Mouse (Mus musculus) right cerebral cortex, postnatal 14 days (tissue): ENCODE measurements at regions not wholly inside any gene's neighbourhood (a gene's known extent, or its start where the extent isn't known, plus 50 kb on each side); places are given as distances from the start of the nearest gene placed in this dataset.

ENCODE experiments used
- DNase-seq: peaks from one replicate; pipeline ENCODE4 v3.0.0; 2022

DNA sequence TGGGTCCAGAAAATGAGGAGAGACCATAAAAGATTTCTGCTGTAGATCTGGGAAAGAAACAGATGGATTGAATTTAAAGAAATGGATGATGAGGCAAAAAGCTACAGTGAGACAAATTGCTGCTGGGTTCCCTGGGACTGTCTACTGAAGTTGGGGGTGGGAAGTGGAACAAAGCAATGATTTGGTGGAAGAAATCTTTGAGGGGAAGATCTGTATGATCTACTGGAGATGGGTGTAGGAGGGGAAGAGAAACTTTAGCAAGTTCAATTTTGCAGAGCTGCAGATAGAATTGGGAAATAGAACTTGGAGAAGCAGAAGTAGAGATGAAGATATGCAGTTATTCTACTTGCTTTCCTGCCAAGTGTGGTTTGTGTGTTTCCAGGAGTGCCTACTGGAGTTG is 5478.8 kb downstream of the 9330182O14Rik start:
- no peak for DNase-seq

DNA sequence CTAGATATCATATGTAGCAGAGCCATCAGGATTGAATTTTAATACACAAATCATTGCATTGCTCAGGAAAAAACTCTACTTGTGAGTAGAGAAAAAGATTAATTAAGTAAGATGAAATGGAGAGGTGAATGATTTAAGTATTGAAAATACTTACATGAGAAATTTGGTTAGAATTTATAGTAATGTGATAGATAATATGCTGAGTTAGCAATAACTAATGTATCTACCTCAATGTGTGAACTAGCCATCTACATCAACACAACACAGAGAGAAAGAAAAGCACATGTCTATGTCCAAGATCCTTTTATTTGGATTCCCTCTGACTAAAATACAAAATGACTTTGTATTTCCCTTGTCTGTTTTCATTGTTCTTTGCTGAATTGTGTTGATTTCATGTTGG is 5512.1 kb downstream of the 9330182O14Rik start:
- DNase-seq: no peak

DNA sequence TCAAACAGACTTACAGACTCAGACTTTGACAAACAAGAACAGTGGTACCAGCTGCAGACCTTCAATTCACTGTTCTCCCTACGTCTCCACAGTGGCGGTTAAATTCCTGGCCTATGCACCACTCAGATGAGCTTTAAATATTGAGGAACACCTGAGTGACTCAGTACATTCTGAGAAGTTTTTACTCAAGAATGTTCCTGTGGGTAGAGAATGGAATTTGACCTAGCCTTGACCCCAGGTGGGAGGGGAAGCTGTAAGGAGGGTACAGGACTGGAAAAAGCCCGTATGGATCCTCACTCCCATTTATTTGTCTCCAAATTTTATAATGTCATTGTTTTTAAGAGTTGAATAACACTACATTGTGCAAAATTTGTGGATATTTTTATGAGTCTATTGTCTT is 5529.4 kb downstream of the 9330182O14Rik start:
- no peak for DNase-seq

DNA sequence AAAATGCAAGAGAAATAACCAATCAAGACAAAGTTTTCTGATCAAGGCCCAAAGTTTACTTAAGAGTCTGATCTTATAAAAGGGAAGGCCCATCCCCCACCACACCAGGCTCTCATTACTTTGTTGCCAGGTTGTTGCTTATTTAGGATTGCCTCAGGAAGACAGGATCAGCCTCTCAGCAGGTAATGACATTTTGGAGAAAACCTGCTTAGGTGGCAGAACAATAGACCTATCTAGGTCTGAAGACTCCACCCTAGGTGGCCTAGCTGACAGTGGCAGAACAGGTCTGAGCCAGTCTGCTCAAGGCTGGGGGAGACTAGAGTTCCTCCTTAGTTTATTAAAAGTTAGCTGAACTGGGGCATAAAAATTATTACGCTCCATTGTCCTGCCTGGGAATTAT is 5555.3 kb downstream of the 9330182O14Rik start:
- DNase-seq: no peak

DNA sequence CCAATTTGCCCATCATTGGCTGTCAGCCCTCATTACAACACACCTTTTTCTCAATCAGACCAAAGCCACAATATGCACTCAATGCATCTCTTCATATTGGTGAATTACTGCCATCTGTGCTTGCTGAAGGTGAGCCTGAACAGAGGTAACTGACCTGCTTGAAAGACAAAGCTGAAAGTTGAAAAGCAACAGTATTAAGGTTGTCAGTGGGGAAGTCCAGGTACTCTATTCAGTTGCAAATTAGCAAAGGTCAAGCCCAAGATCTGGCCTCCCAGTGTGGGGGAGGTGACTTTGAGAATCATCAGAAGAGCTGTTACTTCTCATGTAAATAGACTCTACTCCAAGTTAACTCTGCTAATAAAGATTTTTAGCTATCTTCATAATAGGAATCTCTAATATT is 5555.9 kb downstream of the 9330182O14Rik start:
- DNase-seq: no peak

DNA sequence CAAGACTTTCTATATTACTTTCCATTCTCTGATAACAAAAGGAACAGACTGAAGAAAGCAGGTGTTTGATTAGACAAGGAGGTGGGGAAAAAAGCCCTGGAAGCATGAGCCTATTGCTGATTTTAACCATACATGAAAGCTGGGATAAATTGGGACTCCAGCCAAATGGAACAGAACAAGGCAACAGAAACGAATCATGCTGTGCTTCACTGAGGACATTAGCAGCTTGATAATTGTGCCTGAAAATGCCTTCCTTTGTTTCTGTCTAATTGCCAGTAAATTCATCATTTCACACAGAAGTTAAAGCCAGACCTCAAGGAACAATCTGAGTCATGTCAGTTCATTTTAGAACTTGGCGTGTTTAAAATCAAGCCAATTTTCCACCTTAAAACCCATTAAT is 5576.9 kb downstream of the 9330182O14Rik start:
- DNase-seq: no peak

DNA sequence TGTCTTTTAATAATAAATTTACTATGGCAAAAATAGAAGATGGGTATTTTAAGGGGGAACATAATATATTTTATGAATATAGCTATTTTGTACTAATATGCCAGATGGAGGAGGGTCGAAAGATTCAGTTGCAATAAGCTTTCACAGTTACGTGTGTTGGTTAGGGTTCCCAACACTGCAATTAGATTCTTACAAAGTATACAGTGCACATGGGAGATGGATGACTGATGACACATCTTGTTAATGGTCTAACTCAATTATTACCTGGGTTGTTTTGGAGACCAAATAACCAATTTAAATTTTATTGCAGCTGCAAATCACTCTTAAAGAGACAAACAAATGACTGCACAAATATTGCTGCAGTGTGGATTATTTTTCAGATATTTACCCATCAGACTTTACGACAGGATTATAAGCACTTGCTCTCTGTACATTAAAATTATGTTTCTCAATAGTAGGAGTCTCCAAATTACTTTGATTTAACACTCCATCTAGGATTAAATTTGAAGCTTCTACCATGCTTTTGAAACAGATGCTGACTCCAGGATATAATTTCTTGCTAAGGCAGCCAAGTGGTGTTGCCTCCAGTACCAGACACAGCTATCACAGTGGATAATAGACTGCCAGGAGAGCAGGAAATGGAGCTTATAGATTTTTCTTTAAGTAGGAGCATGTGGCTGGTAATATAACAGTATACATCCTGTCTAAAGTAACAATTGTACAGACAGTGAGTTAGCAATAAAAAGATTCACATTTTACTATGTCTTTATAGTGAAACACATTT is 5596.4 kb downstream of the 9330182O14Rik start:
- no peak for DNase-seq

DNA sequence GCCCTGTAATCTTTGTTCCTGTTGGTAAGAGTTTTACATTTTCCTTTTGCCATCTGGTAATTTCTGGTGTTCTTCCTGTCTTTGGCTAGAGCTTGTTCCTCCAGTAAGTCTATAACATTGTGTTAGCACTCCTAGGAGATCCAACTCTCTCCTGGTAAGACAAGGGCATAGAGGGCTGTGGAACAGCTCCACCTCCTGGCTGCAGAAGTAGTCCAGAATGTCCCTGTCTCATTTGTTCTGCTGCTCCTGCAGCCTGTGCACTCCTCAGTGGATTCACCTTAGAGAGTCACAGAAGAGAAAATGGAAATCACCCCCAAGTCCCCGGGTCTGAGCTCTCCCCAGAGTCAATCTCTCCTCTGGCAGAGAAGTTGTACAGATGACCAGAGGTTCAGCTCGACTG is 5629.1 kb downstream of the 9330182O14Rik start:
- DNase-seq: peak; percentile 8
